Mouse (Mus musculus) lung, adult 2 months (tissue): ENCODE data around the gene Gm17622. TPM values are rescaled to one million over a fixed set of nuclear protein-coding genes. Genes with fewer than 3 reads are reported as not detected.

Experiments used
- DNase-seq: peaks from one replicate; pipeline ENCODE4 v3.0.0; 2022
- H3K4me1 ChIP-seq: fragments of 200-500 bp; 2 replicates; pipeline ENCODE4 v1.6.1; 2011; ENCODE audit warnings: low read length; ENCODE audit not compliant: control insufficient read depth, insufficient read depth
- H3K4me3 ChIP-seq: fragments of 200-500 bp; replicated peaks from 2 replicates; pipeline ENCODE3; 2011; ENCODE audit warnings: low read depth, mild to moderate bottlenecking, control low read depth, low read length; ENCODE audit errors: extremely low read depth
- CTCF ChIP-seq: fragments of 200-500 bp; IDR thresholded peaks from 2 replicates; pipeline ENCODE4 v1.5.1; 2011; ENCODE audit warnings: mild to moderate bottlenecking, low read length, control low read depth; ENCODE audit not compliant: insufficient read depth
- POLR2A ChIP-seq: fragments of 200-500 bp; IDR thresholded peaks from 2 replicates; pipeline ENCODE4 v1.6.1; 2011; ENCODE audit warnings: low read depth, mild to moderate bottlenecking, control low read depth, low read length, borderline replicate concordance; ENCODE audit errors: extremely low read depth
- WGBS: fragments of 180-500 bp; shearing (Covaris S2); methylation state at CpG from one replicate; pipeline ENCODE4 v1.1.7; 2018; 5-methylcytosine and 5-hydroxymethylcytosine counted together
- polyA plus RNA-seq: library from polyadenylated mRNA; depleted of rRNA; stranded (reverse); fragments of >200 nt; gene quantifications from 2 replicates; pipeline ENCODE4 v1.2.3, GENCODE M21; 2012

The Gm17622 gene
- polyA plus RNA-seq, 1 experiment, result not detected

GRCm38 (mm10) chr13:96468678-96469077 lies 21.9 kb upstream of the Gm17622 start:
- TF ChIP-seq CTCF (no peak), POLR2A (no peak)
- 67% methylated on average over 5 of the region's 5 CpGs for WGBS
- H3K4me1 ChIP-seq, result no peaks in the 10 kb centered on the region
- H3K4me3 ChIP-seq, result no peak overlapping the region
- DNase-seq, result no peak

- H3K4me1 ChIP-seq, result no peaks in the 10 kb centered on the region
- WGBS, result 52% methylated on average over 6 of the region's 6 CpGs
- TF ChIP-seq POLR2A (no peak), CTCF (no peak)
Observed at GRCm38 (mm10) chr13:96470556-96470955, 20.0 kb upstream of the Gm17622 start.

GRCm38 (mm10) chr13:96470957-96471356 lies 19.6 kb upstream of the Gm17622 start, which contains the start of gene Ankdd1b:
Ankdd1b (minus strand) TSS chr13:96471198.
- H3K4me3 ChIP-seq, result no peak within 1 kb of the TSS
- no peak for TF ChIP-seq POLR2A
- TF ChIP-seq CTCF, result no peak
- 87% methylated on average over 14 of the region's 14 CpGs for WGBS
- H3K4me1 ChIP-seq, result no peaks in the 10 kb centered on the region
- DNase-seq, result no peak

More at GRCm38 (mm10) chr13:96470556-96470955, 20.0 kb upstream of the Gm17622 start:
- no peak for DNase-seq
- H3K4me3 ChIP-seq, result no peak overlapping the region

- TF ChIP-seq CTCF (no peak), POLR2A (no peak)
- H3K4me3 ChIP-seq, result no peak overlapping the region
- no peak for DNase-seq
- 80% methylated on average over 4 of the region's 4 CpGs for WGBS
- H3K4me1 ChIP-seq, result no peaks in the 10 kb centered on the region
Observed at GRCm38 (mm10) chr13:96477226-96477625, 13.3 kb upstream of the Gm17622 start.

- Histone ChIP-seq H3K4me1 (no peaks in the 10 kb centered on the region), H3K4me3 (no peak overlapping the region)
- TF ChIP-seq POLR2A (no peak), CTCF (no peak)
- DNase-seq, result no peak
- 94% methylated on average over 1 of the region's 1 CpGs for WGBS
Observed at GRCm38 (mm10) chr13:96478991-96479390, 11.5 kb upstream of the Gm17622 start.

GRCm38 (mm10) chr13:96487230-96487629 lies 3.3 kb upstream of the Gm17622 start:
- WGBS, result 68% methylated on average over 6 of the region's 6 CpGs
- TF ChIP-seq POLR2A, result no peak
- no peak for TF ChIP-seq CTCF
- DNase-seq, result no peak

GRCm38 (mm10) chr13:96487968-96488367 lies 2.6 kb upstream of the Gm17622 start:
- WGBS, result 94% methylated on average over 6 of the region's 6 CpGs
- H3K4me1 ChIP-seq, result no peaks in the 10 kb centered on the region
- H3K4me3 ChIP-seq, result no peak overlapping the region
- TF ChIP-seq CTCF (no peak), POLR2A (no peak)
- no peak for DNase-seq

More at GRCm38 (mm10) chr13:96487230-96487629, 3.3 kb upstream of the Gm17622 start:
- Histone ChIP-seq H3K4me3 (no peak overlapping the region), H3K4me1 (no peaks in the 10 kb centered on the region)

GRCm38 (mm10) chr13:96496630-96497029 lies 6.1 kb downstream of the Gm17622 start:
- TF ChIP-seq POLR2A (no peak), CTCF (no peak)
- WGBS, result 61% methylated on average over 8 of the region's 8 CpGs
- Histone ChIP-seq H3K4me1 (no peaks in the 10 kb centered on the region), H3K4me3 (no peak overlapping the region)
- DNase-seq, result no peak

GRCm38 (mm10) chr13:96499891-96500290 lies 9.4 kb downstream of the Gm17622 start:
- Histone ChIP-seq H3K4me3 (no peak overlapping the region), H3K4me1 (no peaks in the 10 kb centered on the region)
- TF ChIP-seq CTCF (no peak), POLR2A (no peak)
- DNase-seq, result no peak
- 84% methylated on average over 2 of the region's 2 CpGs for WGBS

GRCm38 (mm10) chr13:96505661-96506060 lies 15.1 kb downstream of the Gm17622 start:
- TF ChIP-seq POLR2A, result no peak
- 60% methylated on average over 4 of the region's 4 CpGs for WGBS
- DNase-seq, result no peak
- H3K4me1 ChIP-seq, result peaks cover 9% of the 10 kb centered on the region
- H3K4me3 ChIP-seq, result no peak overlapping the region

GRCm38 (mm10) chr13:96506313-96506712 lies 15.8 kb downstream of the Gm17622 start:
- TF ChIP-seq CTCF, result no peak
- TF ChIP-seq POLR2A, result no peak
- WGBS, result 48% methylated on average over 6 of the region's 6 CpGs
- Histone ChIP-seq H3K4me3 (no peak overlapping the region), H3K4me1 (peaks cover 12% of the 10 kb centered on the region)
- no peak for DNase-seq
